Mouse (Mus musculus) intestine, postnatal 0 days (tissue): ENCODE data around the gene Gdpd5. TPM values are rescaled to one million over a fixed set of nuclear protein-coding genes. Genes with fewer than 3 reads are reported as not detected.
A peak's percentile ranks its signal among the peaks of the same experiment; 100 is the strongest.

Source experiments
- ATAC-seq: fragments of 200-750 bp; cut with Nextera tagmentation; 2 replicates; pipeline ENCODE4 v1.8.0; 2017; ENCODE audit warnings: mild to moderate bottlenecking, moderate TSS enrichment, moderate library complexity
- H3K27ac ChIP-seq: fragments of 300-500 bp; sonication (generic); 2 replicates; pipeline ENCODE4 v1.5.1; 2014; ENCODE audit warnings: mild to moderate bottlenecking, low read depth, low read length, moderate library complexity
- H3K27me3 ChIP-seq: fragments of 300-500 bp; sonication (generic); replicated peaks from 2 replicates; pipeline ENCODE4 v1.6.1; 2014; ENCODE audit warnings: low read length, mixed read lengths; ENCODE audit not compliant: control insufficient read depth, insufficient read depth
- H3K36me3 ChIP-seq: fragments of 300-500 bp; sonication (generic); 2 replicates; pipeline ENCODE4 v1.6.1; 2014; ENCODE audit warnings: mild to moderate bottlenecking, moderate library complexity; ENCODE audit not compliant: control insufficient read depth, insufficient read depth
- H3K4me1 ChIP-seq: fragments of 300-500 bp; sonication (generic); replicated peaks from 2 replicates; pipeline ENCODE4 v1.6.1; 2014; ENCODE audit warnings: antibody characterized with exemption, low read length, mixed read lengths; ENCODE audit not compliant: control insufficient read depth, insufficient read depth
- H3K4me2 ChIP-seq: fragments of 300-500 bp; sonication (generic); replicated peaks from 2 replicates; pipeline ENCODE4 v1.6.1; 2014; ENCODE audit warnings: low read depth, mild to moderate bottlenecking, moderate library complexity
- H3K4me3 ChIP-seq: fragments of 300-500 bp; sonication (generic); 2 replicates; pipeline ENCODE4 v1.5.1; 2014; ENCODE audit warnings: low read depth, low read length
- H3K9ac ChIP-seq: fragments of 300-500 bp; sonication (generic); 2 replicates; pipeline ENCODE4 v1.6.1; 2014; ENCODE audit warnings: mild to moderate bottlenecking, low read depth, low read length
- H3K9me3 ChIP-seq: fragments of 300-500 bp; sonication (generic); 2 replicates; pipeline ENCODE4 v1.6.1; 2016; ENCODE audit warnings: mixed run types; ENCODE audit not compliant: control insufficient read depth
- CTCF ChIP-seq: sonication (generic); IDR thresholded peaks from 2 replicates; pipeline ENCODE4 v1.5.1; 2016; ENCODE audit warnings: low read depth, mild to moderate bottlenecking, control low read depth, antibody characterized with exemption, moderate library complexity
- WGBS: fragments of 180-500 bp; shearing (Covaris S2); extraction: QIAGEN DNeasy Blood & Tissue Kit; methylation state at CpG from one replicate; pipeline ENCODE4 v1.1.7; 2014; 5-methylcytosine and 5-hydroxymethylcytosine counted together
- polyA plus RNA-seq: library from polyadenylated mRNA; unstranded; fragments of >200 nt; fragmentation: Nextera tagmentation; extraction: Ambion mirVana; gene quantifications from 2 replicates; pipeline ENCODE4 v1.2.1, GENCODE M21; 2015

Gene Gdpd5
- polyA plus RNA-seq, 1 experiment from 2014 or later, result 15.7 TPM

- Histone ChIP-seq H3K9me3 (no peaks in the 10 kb centered on the region), H3K9ac (no peak overlapping the region), H3K4me1 (peaks cover 4% of the 10 kb centered on the region; the same call in 1 of the 2 replicates), H3K27ac (no peak overlapping the region), H3K4me3 (no peak overlapping the region), H3K27me3 (no peaks in the 10 kb centered on the region), H3K36me3 (peaks cover 24% of the 10 kb centered on the region; the same call in 1 of the 2 replicates), H3K4me2 (no peak overlapping the region)
- WGBS, result 71% methylated on average over 2 of the region's 2 CpGs
- no peak for TF ChIP-seq CTCF
- ATAC-seq, result no peak
Measured at GRCm38 (mm10) chr7:99463120-99463519, 81.9 kb downstream of the Gdpd5 start.

- no peak for ATAC-seq
- Histone ChIP-seq H3K9me3 (no peaks in the 10 kb centered on the region), H3K4me3 (no peak within 1 kb of the TSS), H3K27me3 (no peaks in the 10 kb centered on the region), H3K36me3 (0 out of 2 replicates have a peak, but pooled peaks cover 5% of the 10 kb centered on the region), H3K4me1 (peaks cover 4% of the 10 kb centered on the region; the same call in 1 of the 2 replicates), H3K27ac (no peak within 1 kb of the TSS), H3K9ac (no peak within 1 kb of the TSS), H3K4me2 (no peak within 1 kb of the TSS)
- WGBS, result 31% methylated on average over 8 of the region's 8 CpGs
- no peak for TF ChIP-seq CTCF
Measured at GRCm38 (mm10) chr7:99465811-99466210, 84.6 kb downstream of the Gdpd5 start, which contains the start of gene Klhl35. Gene Klhl35, plus strand, starts transcription at chr7:99466004.

GRCm38 (mm10) chr7:99467916-99468282 is 86.7 kb downstream of the Gdpd5 start:
- Histone ChIP-seq H3K4me2 (peak overlapping the region; percentile 84), H3K27ac (peak overlapping the region; percentile 86), H3K4me1 (peaks cover under 1% of the 10 kb centered on the region; the same call in 1 of the 2 replicates), H3K9ac (peak overlapping the region; percentile 64), H3K9me3 (no peaks in the 10 kb centered on the region), H3K27me3 (no peaks in the 10 kb centered on the region), H3K4me3 (peak overlapping the region; percentile 45), H3K36me3 (0 out of 2 replicates have a peak, but pooled peaks cover 2% of the 10 kb centered on the region)
- WGBS, result 29% methylated on average over 10 of the region's 11 CpGs
- TF ChIP-seq CTCF, result no peak
- ATAC-seq, result no peak; the same call in 1 of the 2 replicates

GRCm38 (mm10) chr7:99468283-99469132 is 87.3 kb downstream of the Gdpd5 start:
- Histone ChIP-seq H3K36me3 (peaks cover 4% of the 10 kb centered on the region; the same call in 1 of the 2 replicates), H3K4me2 (peak overlapping the region; percentile 84), H3K27ac (peak overlapping the region; percentile 86), H3K9me3 (no peaks in the 10 kb centered on the region), H3K4me1 (no peaks in the 10 kb centered on the region; the same call in 1 of the 2 replicates), H3K9ac (peak overlapping the region; percentile 64), H3K4me3 (peak overlapping the region; percentile 45), H3K27me3 (no peaks in the 10 kb centered on the region)
- TF ChIP-seq CTCF, result peak; percentile 82
- ATAC-seq, result peak; percentile 82
- WGBS, result under 1% methylated on average over 124 of the region's 145 CpGs

GRCm38 (mm10) chr7:99469680-99470405 is 88.6 kb downstream of the Gdpd5 start:
- H3K4me3 ChIP-seq, result no peak overlapping the region
- no peak for TF ChIP-seq CTCF

GRCm38 (mm10) chr7:99471578-99471977 is 90.4 kb downstream of the Gdpd5 start:
- Histone ChIP-seq H3K27ac (no peak overlapping the region), H3K4me1 (peaks cover 3% of the 10 kb centered on the region; the same call in 1 of the 2 replicates), H3K27me3 (no peaks in the 10 kb centered on the region), H3K9me3 (no peaks in the 10 kb centered on the region), H3K9ac (no peak overlapping the region), H3K4me3 (no peak overlapping the region), H3K36me3 (peaks cover 13% of the 10 kb centered on the region; the same call in 1 of the 2 replicates), H3K4me2 (no peak overlapping the region)
- TF ChIP-seq CTCF, result peak; percentile 36
- no peak for ATAC-seq
- 71% methylated on average over 18 of the region's 18 CpGs for WGBS

More at GRCm38 (mm10) chr7:99469680-99470405, 88.6 kb downstream of the Gdpd5 start:
- ATAC-seq, result no peak
- Histone ChIP-seq H3K27me3 (no peaks in the 10 kb centered on the region), H3K27ac (no peak overlapping the region), H3K9me3 (no peaks in the 10 kb centered on the region), H3K9ac (no peak overlapping the region), H3K4me2 (no peak overlapping the region), H3K36me3 (peaks cover 10% of the 10 kb centered on the region; the same call in 1 of the 2 replicates), H3K4me1 (peaks cover 3% of the 10 kb centered on the region; the same call in 1 of the 2 replicates)
- 82% methylated on average over 17 of the region's 17 CpGs for WGBS
